In the genomic region with DNA sequence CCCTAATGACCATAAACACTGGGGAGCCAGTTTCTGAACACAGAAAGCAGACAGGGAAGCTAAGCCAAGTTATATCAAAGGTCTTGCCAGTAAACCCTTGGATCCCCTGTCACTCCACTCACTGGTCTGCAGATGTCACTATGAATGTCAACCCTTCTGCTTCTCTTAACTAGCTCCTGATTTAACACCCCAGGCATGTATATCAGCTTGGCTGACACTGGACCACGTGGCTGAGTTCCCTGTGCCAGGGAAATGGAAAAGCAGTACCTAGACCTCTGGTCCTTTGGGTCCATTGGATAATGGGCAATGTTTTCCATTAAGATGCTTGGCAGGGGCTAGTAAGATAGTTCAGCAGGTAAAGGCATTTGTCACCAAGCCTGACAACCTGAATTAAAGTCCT, we compare ENCODE assay signal across 38 mouse cellular contexts. TPM values are rescaled to one million over a fixed set of nuclear protein-coding genes. Genes with fewer than 3 reads are reported as not detected.
DNase-seq lines count a peak whose midpoint lies in the region; ATAC-seq and TF ChIP-seq lines count a peak whose summit lies in the region.
"Had no signal": no experiment of that assay in that cellular context is flagged by ENCODE, and none has a peak within 500 bp of the region (broad histone marks: within the 10 kb centered on the region; RNA-seq: fewer than 3 reads in every experiment).

No protein-coding gene starts in this region.

- H3K4me3 ChIP-seq in forebrain, postnatal 0 days (ENCODE audit: low read depth, low read length) = no peak overlapping the region
- no peak overlapping the region for H3K4me3 ChIP-seq in forebrain, embryonic 15.5 days
- H3K4me3 ChIP-seq in heart, embryonic 12.5 days = no peak overlapping the region
- no peak overlapping the region for H3K4me3 ChIP-seq in heart, postnatal 0 days (ENCODE audit: low read depth, low read length)
- H3K4me3 ChIP-seq: forebrain, embryonic 13.5 days; heart, embryonic 13.5 days; hindbrain, embryonic 10.5 days; intestine, embryonic 15.5 days; layer of hippocampus, adult 2 months; liver, embryonic 12.5 days; neural tube, embryonic 15.5 days; stomach, embryonic 15.5 days had no signal

- no peaks in the 10 kb centered on the region; the same call in 1 of the 2 replicates for H3K4me1 ChIP-seq in forebrain, postnatal 0 days (ENCODE audit: insufficient read depth)
- H3K4me1 ChIP-seq in forebrain, embryonic 15.5 days = no peaks in the 10 kb centered on the region; the same call in 1 of the 2 replicates
- H3K4me1 ChIP-seq in heart, embryonic 12.5 days (replicated peaks) = peaks cover 6% of the 10 kb centered on the region
- H3K4me1 ChIP-seq in heart, postnatal 0 days (ENCODE audit: control insufficient read depth, insufficient read depth) = peaks cover 10% of the 10 kb centered on the region
- H3K4me1 ChIP-seq: hindbrain, embryonic 10.5 days; intestine, embryonic 15.5 days; liver, embryonic 12.5 days; neural tube, embryonic 15.5 days; stomach, embryonic 15.5 days had no signal

- no peak for TF ChIP-seq EP300 in heart, postnatal 0 days (IDR thresholded peaks at IDR 0.05; ENCODE audit: low read depth)

- WGBS in forebrain, postnatal 0 days = 20% methylated on average over 1 of the region's 1 CpGs
- 42% methylated on average over 1 of the region's 1 CpGs for WGBS in forebrain, embryonic 15.5 days
- 17% methylated on average over 1 of the region's 1 CpGs for WGBS in heart, embryonic 12.5 days
- 24% methylated on average over 1 of the region's 1 CpGs for WGBS in heart, postnatal 0 days

- no peaks in the 10 kb centered on the region for H3K36me3 ChIP-seq in forebrain, postnatal 0 days (ENCODE audit: insufficient read depth)
- H3K36me3 ChIP-seq in forebrain, embryonic 15.5 days = no peaks in the 10 kb centered on the region
- H3K36me3 ChIP-seq in heart, embryonic 12.5 days = no peaks in the 10 kb centered on the region
- H3K36me3 ChIP-seq in heart, postnatal 0 days (replicated peaks; ENCODE audit: control insufficient read depth, insufficient read depth, low read length) = no peaks in the 10 kb centered on the region
- H3K36me3 ChIP-seq: heart, embryonic 13.5 days; hindbrain, embryonic 10.5 days; intestine, embryonic 15.5 days; liver, embryonic 12.5 days; neural tube, embryonic 15.5 days; stomach, embryonic 15.5 days had no signal

- TF ChIP-seq CTCF in forebrain, postnatal 0 days (IDR thresholded peaks at IDR 0.05; ENCODE audit: low read depth) = no peak
- no peak for TF ChIP-seq CTCF in brain, embryonic 14.5 days (IDR thresholded peaks at IDR 0.05; ENCODE audit: borderline replicate concordance, extremely low read depth, insufficient read depth, insufficient read length)
- no peak; the same call in 1 of the 2 replicates for TF ChIP-seq CTCF in heart, postnatal 0 days (IDR thresholded peaks at IDR 0.05; ENCODE audit: low read depth)

- H3K9ac ChIP-seq in forebrain, postnatal 0 days = no peak overlapping the region
- H3K9ac ChIP-seq in forebrain, embryonic 15.5 days (replicated peaks) = no peak overlapping the region
- no peak overlapping the region for H3K9ac ChIP-seq in heart, embryonic 12.5 days
- no peak overlapping the region for H3K9ac ChIP-seq in heart, postnatal 0 days (replicated peaks; ENCODE audit: low read depth, low read length)
- H3K9ac ChIP-seq: forebrain, embryonic 13.5 days; heart, embryonic 13.5 days; intestine, embryonic 15.5 days; liver, embryonic 12.5 days; liver, postnatal 0 days; neural tube, embryonic 15.5 days; stomach, embryonic 15.5 days had no signal

- no peak overlapping the region for H3K4me2 ChIP-seq in forebrain, postnatal 0 days (ENCODE audit: low read depth)
- H3K4me2 ChIP-seq in forebrain, embryonic 15.5 days (replicated peaks) = no peak overlapping the region
- no peak overlapping the region for H3K4me2 ChIP-seq in heart, embryonic 12.5 days
- H3K4me2 ChIP-seq in heart, postnatal 0 days (ENCODE audit: low read depth, low read length) = no peak overlapping the region
- H3K4me2 ChIP-seq: forebrain, embryonic 13.5 days; heart, embryonic 13.5 days; intestine, embryonic 15.5 days; liver, embryonic 12.5 days; neural tube, embryonic 15.5 days; stomach, embryonic 15.5 days had no signal

- no peak for TF ChIP-seq POLR2A in brain, embryonic 14.5 days (IDR thresholded peaks at IDR 0.05; ENCODE audit: borderline replicate concordance, extremely low read depth, insufficient read depth, insufficient read length, poor library complexity, severe bottlenecking)

- no peak for DNase-seq in forebrain, postnatal 0 days
- peak; percentile 52 to 55 for DNase-seq in heart, adult 9 months (ENCODE audit: low spot score in 2 of 2)
- peak; percentile 46 for DNase-seq in brain, embryonic 14.5 days (ENCODE audit: low read depth)
- DNase-seq in heart, postnatal 0 days (ENCODE audit: low spot score) = peak; percentile 62
- no peak for DNase-seq in adrenal gland, adult 2 months
- DNase-seq: adrenal gland, postnatal 36 days; cerebellum, adult 8-10 months; gastrocnemius, postnatal 25 days; kidney, adult 2 months; kidney, postnatal 36 days; liver, postnatal 0 days; midbrain, embryonic 14.5 days; retina, postnatal 1 day; right cerebral cortex, postnatal 14 days; thymus, postnatal 14 days had no signal

- no peak overlapping the region for H3K27ac ChIP-seq in forebrain, postnatal 0 days (ENCODE audit: low read depth, low read length)
- no peak overlapping the region for H3K27ac ChIP-seq in forebrain, embryonic 15.5 days (replicated peaks)
- no peak overlapping the region for H3K27ac ChIP-seq in heart, embryonic 12.5 days (ENCODE audit: poor library complexity, severe bottlenecking)
- H3K27ac ChIP-seq in heart, postnatal 0 days (ENCODE audit: low read depth) = peak overlapping the region; percentile 36; the same call in 1 of the 2 replicates
- H3K27ac ChIP-seq: forebrain, embryonic 13.5 days; heart, embryonic 13.5 days; hindbrain, embryonic 10.5 days; intestine, embryonic 15.5 days; layer of hippocampus, adult 2 months; liver, embryonic 12.5 days; macrophage; neural tube, embryonic 15.5 days; stomach, embryonic 15.5 days had no signal

- no peaks in the 10 kb centered on the region for H3K27me3 ChIP-seq in forebrain, postnatal 0 days (ENCODE audit: insufficient read depth, low read length)
- H3K27me3 ChIP-seq in forebrain, embryonic 15.5 days = no peaks in the 10 kb centered on the region
- peaks cover 4% of the 10 kb centered on the region; the same call in 1 of the 2 replicates for H3K27me3 ChIP-seq in heart, embryonic 12.5 days (replicated peaks)
- no peaks in the 10 kb centered on the region for H3K27me3 ChIP-seq in heart, postnatal 0 days (ENCODE audit: control insufficient read depth, insufficient read depth, low read length)
- H3K27me3 ChIP-seq: forebrain, embryonic 13.5 days; heart, embryonic 13.5 days; intestine, embryonic 15.5 days; neural tube, embryonic 15.5 days; stomach, embryonic 15.5 days had no signal

- peak; percentile 42; the same call in 1 of the 2 replicates for ATAC-seq in forebrain, postnatal 0 days
- ATAC-seq in forebrain, embryonic 15.5 days (replicated peaks) = no peak
- ATAC-seq in heart, embryonic 12.5 days (ENCODE audit: insufficient number of reproducible peaks, low FRiP score) = no peak
- peak; percentile 82 for ATAC-seq in heart, postnatal 0 days (ENCODE audit: insufficient read depth, low read depth)
- ATAC-seq: CD4-positive, CD25-positive, alpha-beta regulatory T cell, adult 4 months; forebrain, embryonic 13.5 days; hindbrain, embryonic 16.5 days; intestine, embryonic 15.5 days; liver, embryonic 12.5 days; liver, postnatal 0 days; lung, postnatal 0 days had no signal

- H3K9me3 ChIP-seq in forebrain, postnatal 0 days (ENCODE audit: low read length) = no peaks in the 10 kb centered on the region
- H3K9me3 ChIP-seq in forebrain, embryonic 15.5 days = no peaks in the 10 kb centered on the region
- H3K9me3 ChIP-seq in heart, embryonic 12.5 days (replicated peaks) = no peaks in the 10 kb centered on the region
- H3K9me3 ChIP-seq in heart, postnatal 0 days (replicated peaks; ENCODE audit: control insufficient read depth, low read length) = no peaks in the 10 kb centered on the region
- H3K9me3 ChIP-seq: forebrain, embryonic 13.5 days; heart, embryonic 13.5 days; hindbrain, embryonic 10.5 days; intestine, embryonic 15.5 days; liver, embryonic 12.5 days; neural tube, embryonic 15.5 days; stomach, embryonic 15.5 days had no signal

RNA-seq across cellular contexts. Expression of a gene that starts 31.3 kb away (rescaled TPM):
- not detected in 2 replicates for total RNA-seq in forebrain, postnatal 0 days (2014; rRNA removed)
- polyA plus RNA-seq in forebrain, postnatal 0 days (2015; fragmentation: Nextera tagmentation; extraction: Ambion mirVana) = 0.36 and 0.77 TPM in 2 replicates
- polyA plus RNA-seq in forebrain, embryonic 15.5 days (2015; fragmentation: Nextera tagmentation; extraction: Ambion mirVana) = 0.31 and 0.55 TPM in 2 replicates
- 1.3 TPM in 2 replicates for polyA plus RNA-seq in heart, embryonic 12.5 days (2016; fragmentation: Nextera tagmentation; extraction: Ambion mirVana)
- 0.45 and 0.93 TPM in 2 replicates for polyA plus RNA-seq in brain, embryonic 14.5 days (2012; rRNA removed)
- total RNA-seq in heart, postnatal 0 days (2014; rRNA removed; ENCODE audit: low replicate concordance) = not detected in 2 replicates
- 1.7 and 2.3 TPM in 2 replicates for polyA plus RNA-seq in heart, postnatal 0 days (2015; fragmentation: Nextera tagmentation; extraction: Ambion mirVana)
- 1 to 10 TPM; 6.8 to 8.6 TPM for total RNA-seq in adrenal gland, adult 2 months (2021)
- 2.6 TPM in 2 replicates for polyA plus RNA-seq in adrenal gland, adult 2 months (2012; rRNA removed)

RNA-seq across cellular contexts. Expression of a gene that starts 37.2 kb away (rescaled TPM):
- not detected in 2 replicates for total RNA-seq in forebrain, postnatal 0 days (2014; rRNA removed)
- not detected in 2 replicates for polyA plus RNA-seq in forebrain, postnatal 0 days (2015; fragmentation: Nextera tagmentation; extraction: Ambion mirVana)
- polyA plus RNA-seq in forebrain, embryonic 15.5 days (2015; fragmentation: Nextera tagmentation; extraction: Ambion mirVana) = not detected in 2 replicates
- polyA plus RNA-seq in heart, embryonic 12.5 days (2016; fragmentation: Nextera tagmentation; extraction: Ambion mirVana) = 0.28 TPM in 1 of 2 replicates, not detected in the other
- polyA plus RNA-seq in brain, embryonic 14.5 days (2012; rRNA removed) = 0.10 TPM in 1 of 2 replicates, not detected in the other
- 0.85 TPM in 1 of 2 replicates, not detected in the other for total RNA-seq in heart, postnatal 0 days (2014; rRNA removed; ENCODE audit: low replicate concordance)
- polyA plus RNA-seq in heart, postnatal 0 days (2015; fragmentation: Nextera tagmentation; extraction: Ambion mirVana) = 0.21 and 0.36 TPM in 2 replicates
- total RNA-seq in adrenal gland, adult 2 months (2021) = not detected
- polyA plus RNA-seq in adrenal gland, adult 2 months (2012; rRNA removed) = not detected in 2 replicates
- total RNA-seq: adrenal gland, adult 18-20 months; adrenal gland, postnatal 36 days; gastrocnemius, adult 18-20 months; gastrocnemius, postnatal 25 days; layer of hippocampus, adult 2 months; layer of hippocampus, postnatal 14 days; left cerebral cortex, adult 8-10 months; left cerebral cortex, postnatal 36 days; megakaryocyte-erythroid progenitor cell, adult 5-6 weeks had no signal
- polyA plus RNA-seq: CD4-positive, CD25-positive, alpha-beta regulatory T cell, adult 4 months; embryonic facial prominence, embryonic 11.5 days; forebrain, embryonic 13.5 days; frontal cortex, adult 2 months; hindbrain, embryonic 10.5 days; hindbrain, embryonic 16.5 days; limb, embryonic 14.5 days; liver, embryonic 12.5 days; liver, postnatal 0 days; lung, postnatal 0 days; macrophage; midbrain, embryonic 14.5 days; neural tube, embryonic 15.5 days had no signal

RNA-seq across cellular contexts. Expression of a gene that starts 58.7 kb away (rescaled TPM):
- 22.2 and 23.2 TPM in 2 replicates for total RNA-seq in forebrain, postnatal 0 days (2014; rRNA removed)
- 24.6 and 26.3 TPM in 2 replicates for polyA plus RNA-seq in forebrain, postnatal 0 days (2015; fragmentation: Nextera tagmentation; extraction: Ambion mirVana)
- polyA plus RNA-seq in forebrain, embryonic 15.5 days (2015; fragmentation: Nextera tagmentation; extraction: Ambion mirVana) = 34.2 and 34.9 TPM in 2 replicates
- polyA plus RNA-seq in heart, embryonic 12.5 days (2016; fragmentation: Nextera tagmentation; extraction: Ambion mirVana) = 20.1 and 21.2 TPM in 2 replicates
- 28.8 and 33.5 TPM in 2 replicates for polyA plus RNA-seq in brain, embryonic 14.5 days (2012; rRNA removed)
- total RNA-seq in heart, postnatal 0 days (2014; rRNA removed; ENCODE audit: low replicate concordance) = 4.2 and 11.6 TPM in 2 replicates
- polyA plus RNA-seq in heart, postnatal 0 days (2015; fragmentation: Nextera tagmentation; extraction: Ambion mirVana) = 15.9 and 19.2 TPM in 2 replicates
- total RNA-seq in adrenal gland, adult 2 months (2021) = 10 to 100 TPM; 23.1 to 26.1 TPM
- polyA plus RNA-seq in adrenal gland, adult 2 months (2012; rRNA removed) = 3.8 and 4.1 TPM in 2 replicates

RNA-seq across cellular contexts. Expression of a gene that starts 58.8 kb away (rescaled TPM):
- total RNA-seq in forebrain, postnatal 0 days (2014; rRNA removed) = 16.0 and 18.3 TPM in 2 replicates
- polyA plus RNA-seq in forebrain, postnatal 0 days (2015; fragmentation: Nextera tagmentation; extraction: Ambion mirVana) = 11.9 and 13.9 TPM in 2 replicates
- 14.7 and 15.5 TPM in 2 replicates for polyA plus RNA-seq in forebrain, embryonic 15.5 days (2015; fragmentation: Nextera tagmentation; extraction: Ambion mirVana)
- 24.3 and 25.8 TPM in 2 replicates for polyA plus RNA-seq in heart, embryonic 12.5 days (2016; fragmentation: Nextera tagmentation; extraction: Ambion mirVana)
- polyA plus RNA-seq in brain, embryonic 14.5 days (2012; rRNA removed) = 5.6 and 7.5 TPM in 2 replicates
- total RNA-seq in heart, postnatal 0 days (2014; rRNA removed; ENCODE audit: low replicate concordance) = 8.2 and 13.1 TPM in 2 replicates
- 15.4 and 15.8 TPM in 2 replicates for polyA plus RNA-seq in heart, postnatal 0 days (2015; fragmentation: Nextera tagmentation; extraction: Ambion mirVana)
- 10 to 100 TPM; 19.5 to 22.7 TPM for total RNA-seq in adrenal gland, adult 2 months (2021)
- 10.5 and 12.0 TPM in 2 replicates for polyA plus RNA-seq in adrenal gland, adult 2 months (2012; rRNA removed)

Comparison
In these comparisons a context has a peak if more than half of its experiments do, and no peak if none do; other contexts are left out.
1. ATAC-seq: peak in forebrain, postnatal 0 days (single experiment) and heart, postnatal 0 days (single experiment); none in forebrain, embryonic 15.5 days (single experiment) and heart, embryonic 12.5 days (single experiment).
2. DNase-seq: peak in heart, adult 9 months (2 of 2), brain, embryonic 14.5 days (single experiment) and heart, postnatal 0 days (single experiment); none in forebrain, postnatal 0 days (single experiment) and adrenal gland, adult 2 months (single experiment).